Mouse (Mus musculus): ENCODE measurements around the gene Pnliprp1. TPM values are rescaled to one million over a fixed set of nuclear protein-coding genes. Genes with fewer than 3 reads are reported as not detected.

Pnliprp1 gene
- polyA plus RNA-seq, 1 experiment = 0.14 TPM

- no peak for TF ChIP-seq POLR2A (IDR thresholded peaks at IDR 0.05; ENCODE audit: borderline replicate concordance, extremely low read depth, insufficient read depth, insufficient read length, poor library complexity, severe bottlenecking)
- no peak for TF ChIP-seq CTCF (IDR thresholded peaks at IDR 0.05; ENCODE audit: borderline replicate concordance, extremely low read depth, insufficient read depth, insufficient read length)
- peak; percentile 39 for DNase-seq (ENCODE audit: low read depth)
Observed at GRCm38 (mm10) chr19:58781566-58781965, 52.9 kb downstream of the Pnliprp1 start.

GRCm38 (mm10) chr19:58783938-58784337, 55.3 kb downstream of the Pnliprp1 start:
- peak; percentile 78 for DNase-seq (ENCODE audit: low read depth)
- TF ChIP-seq POLR2A (IDR thresholded peaks at IDR 0.05; ENCODE audit: borderline replicate concordance, extremely low read depth, insufficient read depth, insufficient read length, poor library complexity, severe bottlenecking) = no peak
- TF ChIP-seq CTCF (IDR thresholded peaks at IDR 0.05; ENCODE audit: borderline replicate concordance, extremely low read depth, insufficient read depth, insufficient read length) = no peak

- TF ChIP-seq CTCF (IDR thresholded peaks at IDR 0.05; ENCODE audit: borderline replicate concordance, extremely low read depth, insufficient read depth, insufficient read length) (no peak), POLR2A (IDR thresholded peaks at IDR 0.05; ENCODE audit: borderline replicate concordance, extremely low read depth, insufficient read depth, insufficient read length, poor library complexity, severe bottlenecking) (no peak)
- peak; percentile 71 for DNase-seq (ENCODE audit: low read depth)
Observed at GRCm38 (mm10) chr19:58789194-58789593, 60.5 kb downstream of the Pnliprp1 start.

Other genes with a start within 250 kb of the Pnliprp1 start
- gene Ccdc172, start 216.9 kb upstream of the Pnliprp1 start, polyA plus RNA-seq (2012; rRNA removed) = not detected in 2 replicates
- gene Pnlip, start 76.4 kb upstream of the Pnliprp1 start, polyA plus RNA-seq (2012; rRNA removed) = 0.10 and 0.16 TPM in 2 replicates
- 0.07 TPM in 1 of 2 replicates, not detected in the other for gene Pnliprp2, start 30.8 kb downstream of the Pnliprp1 start, polyA plus RNA-seq (2012; rRNA removed)
- gene 1700019N19Rik, start 65.6 kb downstream of the Pnliprp1 start, polyA plus RNA-seq (2012; rRNA removed) = 0.08 TPM in 1 of 2 replicates, not detected in the other
- gene Eno4, start 214.5 kb downstream of the Pnliprp1 start, polyA plus RNA-seq (2012; rRNA removed) = 1.5 and 1.6 TPM in 2 replicates
- 46.8 and 64.6 TPM in 2 replicates for gene Hspa12a, start 214.8 kb downstream of the Pnliprp1 start, polyA plus RNA-seq (2012; rRNA removed)